Mouse (Mus musculus) midbrain, postnatal 0 days (tissue): ENCODE data around the gene Cyp4f14. TPM values are rescaled to one million over a fixed set of nuclear protein-coding genes. Genes with fewer than 3 reads are reported as not detected.

Source experiments
- ATAC-seq: fragments of 200-750 bp; cut with Nextera tagmentation; 2 replicates; pipeline ENCODE4 v1.8.0; 2017; ENCODE audit warnings: moderate number of reproducible peaks, mild to moderate bottlenecking, moderate TSS enrichment, moderate library complexity; ENCODE audit not compliant: low FRiP score
- DNase-seq: peaks from one replicate; pipeline ENCODE4 v3.0.0-alpha.2; 2015; ENCODE audit warnings: low spot score
- H3K27ac ChIP-seq: fragments of 300-500 bp; sonication (generic); 2 replicates; pipeline ENCODE4 v1.5.1; 2014; ENCODE audit warnings: low read depth, mild to moderate bottlenecking, low read length, mixed read lengths
- H3K27me3 ChIP-seq: fragments of 300-500 bp; sonication (generic); 2 replicates; pipeline ENCODE4 v1.6.1; 2014; ENCODE audit warnings: low read length, control low read depth, mixed read lengths; ENCODE audit not compliant: insufficient read depth
- H3K36me3 ChIP-seq: fragments of 300-500 bp; sonication (generic); 2 replicates; pipeline ENCODE4 v1.6.1; 2014; ENCODE audit warnings: low read length, control low read depth, mixed read lengths; ENCODE audit not compliant: insufficient read depth
- H3K4me1 ChIP-seq: fragments of 300-500 bp; sonication (generic); 2 replicates; pipeline ENCODE4 v1.6.1; 2014; ENCODE audit warnings: mild to moderate bottlenecking, control low read depth, antibody characterized with exemption, low read length, mixed read lengths; ENCODE audit not compliant: insufficient read depth
- H3K4me2 ChIP-seq: fragments of 300-500 bp; sonication (generic); 2 replicates; pipeline ENCODE4 v1.6.1; 2014; ENCODE audit warnings: low read depth, mild to moderate bottlenecking, low read length, mixed read lengths; ENCODE audit not compliant: poor library complexity, severe bottlenecking
- H3K4me3 ChIP-seq: fragments of 300-500 bp; sonication (generic); 2 replicates; pipeline ENCODE4 v1.5.1; 2014; ENCODE audit warnings: low read depth, mild to moderate bottlenecking, low read length, moderate library complexity
- H3K9ac ChIP-seq: fragments of 300-500 bp; sonication (generic); replicated peaks from 2 replicates; pipeline ENCODE4 v1.6.1; 2014; ENCODE audit warnings: mild to moderate bottlenecking, low read length, moderate library complexity, mixed read lengths; ENCODE audit not compliant: poor library complexity, severe bottlenecking
- H3K9me3 ChIP-seq: fragments of 300-500 bp; sonication (generic); 2 replicates; pipeline ENCODE4 v1.6.1; 2016; ENCODE audit warnings: low read length, control low read depth
- CTCF ChIP-seq: IDR thresholded peaks from 2 replicates; pipeline ENCODE4 v1.5.1; 2016; ENCODE audit warnings: antibody characterized with exemption, mild to moderate bottlenecking
- WGBS: fragments of 180-500 bp; shearing (Covaris S2); extraction: QIAGEN DNeasy Blood & Tissue Kit; methylation state at CpG from one replicate; pipeline ENCODE4 v1.1.7; 2014; 5-methylcytosine and 5-hydroxymethylcytosine counted together
- polyA plus RNA-seq: library from polyadenylated mRNA; unstranded; fragments of >200 nt; fragmentation: Nextera tagmentation; extraction: Ambion mirVana; gene quantifications from 2 replicates; pipeline ENCODE4 v1.2.1, GENCODE M21; 2015
- total RNA-seq: library from RNA; depleted of rRNA; stranded (reverse); fragments of >200 nt; gene quantifications from 2 replicates; pipeline ENCODE4 v1.2.3, GENCODE M21; 2014; rRNA removed

Gene Cyp4f14
- total RNA-seq, result 1.2 TPM in 2 replicates
- 0.56 and 0.77 TPM in 2 replicates for polyA plus RNA-seq

- Histone ChIP-seq H3K27ac (no peak within 1 kb of the TSS), H3K4me1 (no peaks in the 10 kb centered on the region), H3K9ac (no peak within 1 kb of the TSS), H3K4me2 (no peak within 1 kb of the TSS), H3K4me3 (no peak within 1 kb of the TSS), H3K36me3 (no peaks in the 10 kb centered on the region), H3K27me3 (no peaks in the 10 kb centered on the region; the same call in 1 of the 2 replicates), H3K9me3 (peaks cover 6% of the 10 kb centered on the region; the same call in 1 of the 2 replicates)
- ATAC-seq (no peak), DNase-seq (peak; percentile 33)
- 60% methylated on average over 2 of the region's 2 CpGs for WGBS
- TF ChIP-seq CTCF, result no peak
Observed at GRCm38 (mm10) chr17:32917131-32917530, at the start of gene Cyp4f14. Gene Cyp4f14 (minus strand): TSS chr17:32917342.

GRCm38 (mm10) chr17:32965623-32966290 is 48.6 kb upstream of the Cyp4f14 start, which contains the start of gene Zfp472:
Gene Zfp472 (plus strand): TSS chr17:32965814.
- Histone ChIP-seq H3K4me3 (peak within 1 kb of the TSS; percentile 80), H3K9ac (peak within 1 kb of the TSS; percentile 73), H3K4me1 (peaks cover 8% of the 10 kb centered on the region), H3K9me3 (no peaks in the 10 kb centered on the region), H3K27me3 (no peaks in the 10 kb centered on the region), H3K4me2 (peak within 1 kb of the TSS; percentile 83), H3K27ac (peak within 1 kb of the TSS; percentile 69), H3K36me3 (no peaks in the 10 kb centered on the region)
- WGBS, result under 1% methylated on average over 33 of the region's 33 CpGs
- ATAC-seq (peak; percentile 100), DNase-seq (peak; percentile 94)
- no peak for TF ChIP-seq CTCF

GRCm38 (mm10) chr17:32965253-32965622 is 48.1 kb upstream of the Cyp4f14 start:
- no peak for TF ChIP-seq CTCF
- Histone ChIP-seq H3K4me3 (peak overlapping the region; percentile 80), H3K27ac (no peak overlapping the region), H3K9me3 (no peaks in the 10 kb centered on the region), H3K36me3 (no peaks in the 10 kb centered on the region), H3K27me3 (no peaks in the 10 kb centered on the region), H3K9ac (peak overlapping the region; percentile 73; the same call in 1 of the 2 replicates), H3K4me1 (peaks cover 8% of the 10 kb centered on the region), H3K4me2 (peak overlapping the region; percentile 83)
- peak; percentile 1 for DNase-seq
- under 1% methylated on average over 14 of the region's 14 CpGs for whole genome bisulfite sequencing
- peak; percentile 77 for ATAC-seq

GRCm38 (mm10) chr17:32951441-32951840 is 34.3 kb upstream of the Cyp4f14 start:
- Histone ChIP-seq H3K9ac (no peak overlapping the region), H3K4me2 (no peak overlapping the region), H3K36me3 (no peaks in the 10 kb centered on the region), H3K27ac (no peak overlapping the region), H3K4me1 (no peaks in the 10 kb centered on the region; the same call in 1 of the 2 replicates), H3K27me3 (no peaks in the 10 kb centered on the region), H3K4me3 (no peak overlapping the region), H3K9me3 (no peaks in the 10 kb centered on the region)
- no peak for ATAC-seq
- peak; percentile 71 for TF ChIP-seq CTCF
- 40% methylated on average over 16 of the region's 16 CpGs for WGBS
- peak; percentile 41 for DNase-seq

GRCm38 (mm10) chr17:32951006-32951405 is 33.9 kb upstream of the Cyp4f14 start:
- Histone ChIP-seq H3K9ac (no peak overlapping the region), H3K9me3 (no peaks in the 10 kb centered on the region), H3K4me3 (no peak overlapping the region), H3K27ac (no peak overlapping the region), H3K27me3 (no peaks in the 10 kb centered on the region), H3K36me3 (no peaks in the 10 kb centered on the region), H3K4me1 (no peaks in the 10 kb centered on the region; the same call in 1 of the 2 replicates), H3K4me2 (no peak overlapping the region)
- 85% methylated on average over 11 of the region's 11 CpGs for WGBS
- ATAC-seq (no peak), DNase-seq (no peak)
- TF ChIP-seq CTCF, result no peak

GRCm38 (mm10) chr17:32950136-32950535 is 33.0 kb upstream of the Cyp4f14 start:
- WGBS, result 89% methylated on average over 3 of the region's 3 CpGs

More at GRCm38 (mm10) chr17:32950136-32950535, 33.0 kb upstream of the Cyp4f14 start:
- ATAC-seq (no peak), DNase-seq (no peak)
- Histone ChIP-seq H3K27ac (no peak overlapping the region), H3K4me3 (no peak overlapping the region), H3K4me2 (no peak overlapping the region), H3K27me3 (no peaks in the 10 kb centered on the region), H3K9ac (no peak overlapping the region), H3K4me1 (no peaks in the 10 kb centered on the region; the same call in 1 of the 2 replicates), H3K36me3 (no peaks in the 10 kb centered on the region), H3K9me3 (no peaks in the 10 kb centered on the region)
- TF ChIP-seq CTCF, result no peak
